Mouse (Mus musculus): ENCODE measurements around the gene Apol9a. TPM values are rescaled to one million over a fixed set of nuclear protein-coding genes. Genes with fewer than 3 reads are reported as not detected.

Apol9a gene
- total and polyA plus RNA-seq, 2 experiments from 2014 or later = 0.45 TPM; not detected in 1

GRCm38 (mm10) chr15:77367504-77367903, 43.4 kb downstream of the Apol9a start:
- Histone ChIP-seq H3K27ac (ENCODE audit: low read depth) (peak overlapping the region; percentile 92), H3K9me3 (replicated peaks; ENCODE audit: control insufficient read depth, low read length) (no peaks in the 10 kb centered on the region), H3K4me1 (ENCODE audit: control insufficient read depth, insufficient read depth) (peaks cover 24% of the 10 kb centered on the region), H3K4me3 (ENCODE audit: low read depth, low read length) (no peak overlapping the region), H3K36me3 (replicated peaks; ENCODE audit: control insufficient read depth, insufficient read depth, low read length) (no peaks in the 10 kb centered on the region), H3K4me2 (ENCODE audit: low read depth, low read length) (no peak overlapping the region), H3K9ac (replicated peaks; ENCODE audit: low read depth, low read length) (no peak overlapping the region), H3K27me3 (ENCODE audit: control insufficient read depth, insufficient read depth, low read length) (no peaks in the 10 kb centered on the region)
- ATAC-seq (ENCODE audit: insufficient read depth, low read depth) (no peak), DNase-seq (ENCODE audit: low spot score) (no peak)
- TF ChIP-seq EP300 (IDR thresholded peaks at IDR 0.05; ENCODE audit: low read depth) (no peak), CTCF (IDR thresholded peaks at IDR 0.05; ENCODE audit: low read depth) (no peak)
- WGBS = 39% methylated on average over 8 of the region's 8 CpGs

GRCm38 (mm10) chr15:77366706-77367484, 44.0 kb downstream of the Apol9a start:
- Histone ChIP-seq H3K4me2 (ENCODE audit: low read depth, low read length) (peak overlapping the region; percentile 56), H3K27me3 (ENCODE audit: control insufficient read depth, insufficient read depth, low read length) (no peaks in the 10 kb centered on the region), H3K4me1 (ENCODE audit: control insufficient read depth, insufficient read depth) (peaks cover 24% of the 10 kb centered on the region), H3K4me3 (ENCODE audit: low read depth, low read length) (peak overlapping the region; percentile 22), H3K9me3 (replicated peaks; ENCODE audit: control insufficient read depth, low read length) (no peaks in the 10 kb centered on the region), H3K9ac (replicated peaks; ENCODE audit: low read depth, low read length) (peak overlapping the region; percentile 28; the same call in 1 of the 2 replicates), H3K27ac (ENCODE audit: low read depth) (peak overlapping the region; percentile 92), H3K36me3 (replicated peaks; ENCODE audit: control insufficient read depth, insufficient read depth, low read length) (no peaks in the 10 kb centered on the region)
- peak; percentile 90 for DNase-seq (ENCODE audit: low spot score)
- TF ChIP-seq EP300 (IDR thresholded peaks at IDR 0.05; ENCODE audit: low read depth) (peak; percentile 56; the same call in 1 of the 2 replicates), CTCF (IDR thresholded peaks at IDR 0.05; ENCODE audit: low read depth) (peak; percentile 66)
- peak; percentile 66 for ATAC-seq (ENCODE audit: insufficient read depth, low read depth)
- 1% methylated on average over 26 of the region's 26 CpGs for WGBS

- peak overlapping the region; percentile 56; the same call in 1 of the 2 replicates for H3K4me2 ChIP-seq (ENCODE audit: low read depth, low read length)
- TF ChIP-seq CTCF (IDR thresholded peaks at IDR 0.05; ENCODE audit: low read depth) (no peak), EP300 (IDR thresholded peaks at IDR 0.05; ENCODE audit: low read depth) (0 out of 2 replicates have a peak, but pooled peaks have one; percentile 49)
- H3K27ac ChIP-seq (ENCODE audit: low read depth) = peak overlapping the region; percentile 92
- ATAC-seq (ENCODE audit: insufficient read depth, low read depth) (peak; percentile 18; the same call in 1 of the 2 replicates), DNase-seq (ENCODE audit: low spot score) (no peak)
- peaks cover 24% of the 10 kb centered on the region for H3K4me1 ChIP-seq (ENCODE audit: control insufficient read depth, insufficient read depth)
- H3K27me3 ChIP-seq (ENCODE audit: control insufficient read depth, insufficient read depth, low read length) = no peaks in the 10 kb centered on the region
- no peak overlapping the region for H3K9ac ChIP-seq (replicated peaks; ENCODE audit: low read depth, low read length)
- no peaks in the 10 kb centered on the region for H3K9me3 ChIP-seq (replicated peaks; ENCODE audit: control insufficient read depth, low read length)
- WGBS = 29% methylated on average over 9 of the region's 9 CpGs
- no peaks in the 10 kb centered on the region for H3K36me3 ChIP-seq (replicated peaks; ENCODE audit: control insufficient read depth, insufficient read depth, low read length)
- no peak overlapping the region for H3K4me3 ChIP-seq (ENCODE audit: low read depth, low read length)
These were observed 45.0 kb downstream of the Apol9a start for GRCm38 (mm10) chr15:77365700-77366570.

- no peak for ATAC-seq (ENCODE audit: insufficient read depth, low read depth)
- peaks cover 24% of the 10 kb centered on the region for H3K4me1 ChIP-seq (ENCODE audit: control insufficient read depth, insufficient read depth)
- TF ChIP-seq CTCF (IDR thresholded peaks at IDR 0.05; ENCODE audit: low read depth) (no peak), EP300 (IDR thresholded peaks at IDR 0.05; ENCODE audit: low read depth) (no peak)
- no peaks in the 10 kb centered on the region for H3K36me3 ChIP-seq (replicated peaks; ENCODE audit: control insufficient read depth, insufficient read depth, low read length)
- 61% methylated on average over 3 of the region's 3 CpGs for WGBS
- H3K4me2 ChIP-seq (ENCODE audit: low read depth, low read length) = no peak overlapping the region
- peak overlapping the region; percentile 18 for H3K27ac ChIP-seq (ENCODE audit: low read depth)
- no peak for DNase-seq (ENCODE audit: low spot score)
- H3K9ac ChIP-seq (replicated peaks; ENCODE audit: low read depth, low read length) = no peak overlapping the region
- H3K9me3 ChIP-seq (replicated peaks; ENCODE audit: control insufficient read depth, low read length) = no peaks in the 10 kb centered on the region
- no peaks in the 10 kb centered on the region for H3K27me3 ChIP-seq (ENCODE audit: control insufficient read depth, insufficient read depth, low read length)
- H3K4me3 ChIP-seq (ENCODE audit: low read depth, low read length) = no peak overlapping the region
These were observed 46.9 kb downstream of the Apol9a start for GRCm38 (mm10) chr15:77364026-77364425.

GRCm38 (mm10) chr15:77363578-77363977, 47.4 kb downstream of the Apol9a start:
- TF ChIP-seq CTCF (IDR thresholded peaks at IDR 0.05; ENCODE audit: low read depth) (no peak), EP300 (IDR thresholded peaks at IDR 0.05; ENCODE audit: low read depth) (no peak)
- 51% methylated on average over 6 of the region's 6 CpGs for WGBS
- DNase-seq (ENCODE audit: low spot score) (no peak), ATAC-seq (ENCODE audit: insufficient read depth, low read depth) (no peak)
- Histone ChIP-seq H3K4me3 (ENCODE audit: low read depth, low read length) (no peak overlapping the region), H3K27ac (ENCODE audit: low read depth) (peak overlapping the region; percentile 18; the same call in 1 of the 2 replicates), H3K27me3 (ENCODE audit: control insufficient read depth, insufficient read depth, low read length) (no peaks in the 10 kb centered on the region), H3K4me2 (ENCODE audit: low read depth, low read length) (no peak overlapping the region), H3K9me3 (replicated peaks; ENCODE audit: control insufficient read depth, low read length) (no peaks in the 10 kb centered on the region), H3K36me3 (replicated peaks; ENCODE audit: control insufficient read depth, insufficient read depth, low read length) (no peaks in the 10 kb centered on the region), H3K9ac (replicated peaks; ENCODE audit: low read depth, low read length) (no peak overlapping the region), H3K4me1 (ENCODE audit: control insufficient read depth, insufficient read depth) (peaks cover 24% of the 10 kb centered on the region)

All from heart, postnatal 0 days (tissue).